Mouse (Mus musculus) mature B cell (primary cell): ENCODE results near the gene Ppp4r1.

Experiments used
- in situ Hi-C: fragments of 300-500 bp; cut with MboI; formaldehyde crosslinking; loops from 2 replicates; pipeline ENCODE4 v1.14.3; 2019

The Ppp4r1 gene

GRCm38 (mm10) chr17:65782551-65783141 lies at the start of gene Ppp4r1:
TSS of gene Ppp4r1 (plus strand) at chr17:65782573.
- in situ Hi-C loops, result no loop called here

DNA sequence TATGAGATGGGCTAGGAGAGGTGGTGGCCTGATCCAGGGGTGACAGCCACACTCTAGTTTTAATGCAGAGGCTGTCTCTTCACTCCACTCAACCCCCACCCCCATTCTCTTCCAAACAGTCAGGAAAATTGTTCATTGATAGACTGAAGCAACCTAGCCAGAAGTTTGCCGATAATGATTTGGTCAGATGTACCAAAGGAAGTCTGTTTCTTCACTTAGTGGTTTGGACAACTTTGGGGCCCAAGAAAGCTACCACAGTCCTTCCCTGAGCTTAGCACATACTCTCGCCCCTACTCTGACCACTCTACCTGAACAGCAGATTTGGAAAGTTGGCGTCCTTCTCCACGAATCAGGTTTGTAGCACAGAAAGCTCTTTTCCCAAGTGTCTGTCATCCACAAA lies 49.7 kb upstream of the Ppp4r1 start:
- in situ Hi-C loops, result no loop called here

- in situ Hi-C loops, result no loop called here
Observed at GRCm38 (mm10) chr17:65735088-65735487, 47.3 kb upstream of the Ppp4r1 start.

DNA sequence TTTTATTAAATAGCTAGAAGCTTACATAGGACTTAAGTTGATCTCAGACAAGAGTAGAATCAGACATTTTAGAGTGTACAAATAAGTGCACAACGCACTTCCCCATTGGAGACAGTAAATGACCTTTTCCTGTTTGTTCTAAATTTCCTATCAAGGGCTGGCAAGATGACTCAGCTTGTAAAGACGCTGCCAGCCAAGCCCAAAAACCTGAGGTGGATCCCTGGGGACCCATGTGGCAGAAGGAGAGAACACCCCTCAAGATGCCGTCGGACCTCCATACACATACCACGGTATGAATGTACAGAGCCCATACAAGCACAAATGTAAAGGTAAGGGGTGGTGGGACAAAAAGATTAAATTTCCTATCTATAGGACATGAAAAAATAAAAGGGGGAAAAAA lies 45.2 kb upstream of the Ppp4r1 start:
- in situ Hi-C loops, result no loop called here

DNA sequence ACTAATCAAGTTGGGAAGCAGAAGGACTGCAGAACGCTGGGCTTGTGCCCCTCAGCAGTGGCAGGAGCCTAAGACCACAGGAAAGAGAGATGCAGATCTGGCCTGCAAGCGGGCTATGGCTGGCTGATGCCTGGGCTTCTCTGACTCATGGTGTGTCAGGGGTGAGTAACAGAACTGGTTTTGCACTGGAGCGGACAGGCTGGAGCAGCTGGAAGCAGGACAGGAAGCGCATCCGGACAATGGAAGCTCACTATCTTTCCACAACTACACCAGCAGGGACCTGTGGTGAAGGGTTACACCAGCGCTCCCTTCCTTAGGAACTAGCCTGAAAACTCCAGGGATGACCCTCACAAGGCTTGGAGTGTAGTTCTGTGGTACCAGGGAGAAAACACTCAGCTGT lies 44.8 kb upstream of the Ppp4r1 start:
- in situ Hi-C loops, result no loop called here

GRCm38 (mm10) chr17:65739874-65740725 lies 42.3 kb upstream of the Ppp4r1 start:
- in situ Hi-C loops, result no loop called here

GRCm38 (mm10) chr17:65741565-65741964 lies 40.8 kb upstream of the Ppp4r1 start:
- in situ Hi-C loops, result no loop called here

GRCm38 (mm10) chr17:65742245-65742905 lies 40.0 kb upstream of the Ppp4r1 start:
- in situ Hi-C loops, result no loop called here

GRCm38 (mm10) chr17:65742969-65743368 lies 39.4 kb upstream of the Ppp4r1 start:
- in situ Hi-C loops, result no loop called here

- in situ Hi-C loops, result no loop called here
Observed at GRCm38 (mm10) chr17:65743664-65744330, 38.6 kb upstream of the Ppp4r1 start.

- in situ Hi-C loops, result no loop called here
Observed at GRCm38 (mm10) chr17:65746314-65746713, 36.1 kb upstream of the Ppp4r1 start.

DNA sequence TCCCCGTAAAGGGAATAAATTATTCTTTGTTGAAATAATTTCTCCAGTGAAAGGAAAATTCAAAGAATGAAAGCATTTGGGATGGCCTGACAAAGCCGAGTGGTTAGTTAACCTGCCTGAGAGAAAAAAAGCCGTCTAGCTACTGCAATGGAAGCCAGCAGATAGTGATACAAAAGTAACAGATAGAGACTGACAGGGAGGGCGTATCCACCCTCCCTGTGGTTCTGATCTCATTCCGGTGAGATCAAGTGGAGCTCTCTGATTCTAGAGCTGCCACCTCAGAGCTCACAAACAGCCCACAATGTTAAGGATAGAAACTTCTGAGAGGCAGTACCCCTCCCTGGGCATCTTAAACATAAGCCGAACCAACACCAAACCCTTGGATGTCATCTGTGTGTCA lies 33.4 kb upstream of the Ppp4r1 start:
- in situ Hi-C loops, result no loop called here

DNA sequence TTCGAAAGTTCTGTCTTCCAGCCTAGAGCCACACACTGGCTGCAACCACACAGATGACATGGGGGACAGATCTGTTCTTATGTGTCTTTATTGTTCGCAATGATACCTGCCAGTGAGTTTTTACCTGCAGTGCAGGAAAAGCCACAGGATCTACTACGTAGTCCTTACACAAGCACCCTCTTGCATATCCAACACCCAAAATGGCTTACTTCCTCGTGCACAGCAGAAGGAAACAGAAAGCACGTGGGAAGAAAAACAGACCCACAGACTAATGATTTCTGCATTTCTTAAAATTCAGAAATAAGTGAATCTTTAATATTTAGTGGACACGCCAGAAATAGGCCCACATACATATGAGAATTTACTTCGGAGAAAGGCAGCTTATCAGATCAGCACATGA lies 32.6 kb upstream of the Ppp4r1 start:
- in situ Hi-C loops, result no loop called here

GRCm38 (mm10) chr17:65750301-65750700 lies 32.1 kb upstream of the Ppp4r1 start:
- in situ Hi-C loops, result no loop called here

DNA sequence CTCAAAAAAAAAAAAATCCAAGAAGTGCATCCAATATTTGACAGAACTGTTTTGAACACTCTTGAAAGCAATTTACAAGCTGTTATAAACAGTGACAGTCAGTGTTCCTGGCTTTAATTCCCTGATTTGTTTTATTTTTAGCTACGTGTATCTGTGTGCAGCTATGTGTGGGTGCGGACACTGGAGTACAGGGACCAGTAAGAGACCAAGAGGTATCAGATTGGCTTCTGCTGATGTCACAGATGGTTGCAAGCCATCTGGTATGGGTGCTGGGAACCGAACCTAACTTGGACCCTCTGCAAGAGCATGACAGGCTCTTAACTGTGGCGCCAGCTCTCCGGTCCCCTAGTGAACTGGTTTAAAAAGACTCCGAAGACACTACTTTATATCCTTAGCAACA lies 29.2 kb upstream of the Ppp4r1 start:
- in situ Hi-C loops, result no loop called here

- in situ Hi-C loops, result no loop called here
Observed at GRCm38 (mm10) chr17:65755857-65756256, 26.5 kb upstream of the Ppp4r1 start.

DNA sequence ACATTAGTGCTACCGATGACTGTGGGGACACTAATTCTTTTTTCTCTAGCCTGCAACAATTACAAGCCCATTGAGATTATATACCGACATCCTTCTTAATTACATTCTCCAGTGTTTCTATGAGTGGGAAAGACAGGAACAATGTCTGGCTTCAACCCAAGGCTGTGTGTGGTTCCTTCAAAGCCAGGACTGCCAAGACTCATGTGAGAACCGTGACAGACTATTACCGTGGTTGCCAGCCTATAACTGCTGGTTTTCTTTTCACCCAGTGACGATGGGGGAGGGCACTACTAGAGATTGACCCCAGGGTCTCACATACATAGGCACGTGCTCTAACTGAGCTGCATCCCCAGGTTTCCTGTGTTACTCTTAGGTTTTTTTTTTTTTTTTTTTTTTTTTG lies 25.2 kb upstream of the Ppp4r1 start:
- in situ Hi-C loops, result no loop called here

DNA sequence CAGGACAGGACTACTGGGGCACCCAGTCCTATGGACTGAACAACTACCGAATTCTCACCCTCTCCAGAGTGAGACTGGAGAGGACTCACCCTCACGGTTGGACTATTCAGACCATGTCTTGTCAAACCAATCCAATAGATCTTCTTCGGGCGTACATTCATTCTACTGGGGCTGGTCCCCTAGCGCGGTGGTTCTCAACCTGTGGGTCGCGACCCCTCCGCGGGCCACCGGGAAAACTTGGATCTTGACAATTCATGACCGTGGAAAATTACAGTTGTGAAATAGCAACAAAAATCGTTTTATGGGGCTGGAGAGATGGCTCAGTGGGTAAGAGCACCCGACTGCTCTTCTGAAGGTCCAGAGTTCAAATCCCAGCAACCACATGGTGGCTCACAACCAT lies 19.2 kb upstream of the Ppp4r1 start:
- in situ Hi-C loops, result no loop called here

DNA sequence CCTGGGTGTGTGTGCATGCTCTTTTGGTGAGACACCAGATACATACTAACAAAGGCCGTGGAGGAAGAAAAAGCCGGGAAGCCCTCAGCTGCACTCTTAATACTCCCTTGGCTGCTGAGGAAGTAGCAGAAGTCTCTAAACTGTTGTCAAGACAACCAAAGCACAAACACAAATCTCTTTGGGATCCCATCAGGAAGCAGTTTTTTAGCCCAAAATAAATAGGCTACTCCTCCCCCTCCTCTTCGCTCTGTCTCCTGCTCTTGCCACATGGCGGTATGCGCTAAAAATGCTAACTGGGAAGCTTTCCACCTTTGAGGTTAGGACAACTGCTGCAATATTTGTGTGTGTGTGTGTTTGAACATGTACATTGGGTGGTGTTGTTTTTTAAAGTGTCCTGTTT lies 13.9 kb upstream of the Ppp4r1 start:
- in situ Hi-C loops, result no loop called here

GRCm38 (mm10) chr17:65770982-65771915 lies 11.1 kb upstream of the Ppp4r1 start:
- in situ Hi-C loops, result no loop called here
